18 mouse cellular contexts compared by ENCODE assay signal in genomic region chr19:6814366-6814765, GRCm38 (mm10). TPM values are rescaled to one million over a fixed set of nuclear protein-coding genes. Genes with fewer than 3 reads are reported as not detected.
DNase-seq lines count a peak whose midpoint lies in the region; ATAC-seq and TF ChIP-seq lines count a peak whose summit lies in the region.
"Had no signal": no experiment of that assay in that cellular context is flagged by ENCODE, and none has a peak within 500 bp of the region (broad histone marks: within the 10 kb centered on the region; RNA-seq: fewer than 3 reads in every experiment).

No protein-coding gene starts in this region.

- H3K27me3 ChIP-seq in kidney, postnatal 0 days (ENCODE audit: insufficient read depth, low read length), result no peaks in the 10 kb centered on the region
- H3K27me3 ChIP-seq in kidney, embryonic 15.5 days, result no peaks in the 10 kb centered on the region
- no peaks in the 10 kb centered on the region for H3K27me3 ChIP-seq in hindbrain, embryonic 11.5 days (ENCODE audit: control insufficient read depth, insufficient read depth, low read length)
- 0 out of 2 replicates have a peak, but pooled peaks cover 3% of the 10 kb centered on the region for H3K27me3 ChIP-seq in limb, embryonic 11.5 days (ENCODE audit: control insufficient read depth, insufficient read depth, low read length)
- H3K27me3 ChIP-seq in forebrain, embryonic 16.5 days (replicated peaks; ENCODE audit: control insufficient read depth, insufficient read depth, low read length), result no peaks in the 10 kb centered on the region
- H3K27me3 ChIP-seq: embryonic facial prominence, embryonic 12.5 days; intestine, embryonic 15.5 days; neural tube, embryonic 15.5 days had no signal

- no peaks in the 10 kb centered on the region; the same call in 1 of the 2 replicates for H3K9me3 ChIP-seq in kidney, postnatal 0 days (replicated peaks; ENCODE audit: low read length)
- no peaks in the 10 kb centered on the region for H3K9me3 ChIP-seq in kidney, embryonic 15.5 days (replicated peaks)
- H3K9me3 ChIP-seq in hindbrain, embryonic 11.5 days (ENCODE audit: control insufficient read depth, low read length), result no peaks in the 10 kb centered on the region
- H3K9me3 ChIP-seq in limb, embryonic 11.5 days (ENCODE audit: control insufficient read depth, low read length), result no peaks in the 10 kb centered on the region
- H3K9me3 ChIP-seq in forebrain, embryonic 16.5 days (ENCODE audit: control insufficient read depth, low read length), result no peaks in the 10 kb centered on the region
- H3K9me3 ChIP-seq: embryonic facial prominence, embryonic 12.5 days; intestine, embryonic 15.5 days; neural tube, embryonic 15.5 days had no signal

- no peak overlapping the region for H3K4me2 ChIP-seq in kidney, postnatal 0 days (ENCODE audit: low read length)
- no peak overlapping the region for H3K4me2 ChIP-seq in kidney, embryonic 15.5 days
- H3K4me2 ChIP-seq in hindbrain, embryonic 11.5 days (replicated peaks; ENCODE audit: low read depth, low read length), result no peak overlapping the region
- no peak overlapping the region for H3K4me2 ChIP-seq in limb, embryonic 11.5 days (ENCODE audit: low read depth, severe bottlenecking)
- no peak overlapping the region for H3K4me2 ChIP-seq in forebrain, embryonic 16.5 days (ENCODE audit: low read length)
- H3K4me2 ChIP-seq: embryonic facial prominence, embryonic 12.5 days; intestine, embryonic 15.5 days; neural tube, embryonic 15.5 days had no signal

- no peaks in the 10 kb centered on the region for H3K4me1 ChIP-seq in kidney, postnatal 0 days (replicated peaks; ENCODE audit: insufficient read depth, low read length)
- H3K4me1 ChIP-seq in kidney, embryonic 15.5 days, result peaks cover 6% of the 10 kb centered on the region
- H3K4me1 ChIP-seq in hindbrain, embryonic 11.5 days (replicated peaks; ENCODE audit: control insufficient read depth, insufficient read depth, low read length), result no peaks in the 10 kb centered on the region
- H3K4me1 ChIP-seq in limb, embryonic 11.5 days (ENCODE audit: control insufficient read depth, insufficient read depth, low read length), result peaks cover 7% of the 10 kb centered on the region
- no peaks in the 10 kb centered on the region; the same call in 1 of the 2 replicates for H3K4me1 ChIP-seq in forebrain, embryonic 16.5 days (replicated peaks; ENCODE audit: control insufficient read depth, insufficient read depth, low read length)
- H3K4me1 ChIP-seq: embryonic facial prominence, embryonic 12.5 days; intestine, embryonic 15.5 days had no signal

- no peak overlapping the region for H3K4me3 ChIP-seq in kidney, postnatal 0 days (replicated peaks; ENCODE audit: low read depth, low read length)
- H3K4me3 ChIP-seq in kidney, embryonic 15.5 days (replicated peaks), result no peak overlapping the region
- no peak overlapping the region for H3K4me3 ChIP-seq in hindbrain, embryonic 11.5 days (ENCODE audit: low read depth, low read length)
- H3K4me3 ChIP-seq in limb, embryonic 11.5 days (ENCODE audit: low read depth, low read length), result no peak overlapping the region
- no peak overlapping the region for H3K4me3 ChIP-seq in forebrain, embryonic 16.5 days (replicated peaks; ENCODE audit: low read length)
- H3K4me3 ChIP-seq: embryonic facial prominence, embryonic 12.5 days; heart, adult 2 months; intestine, embryonic 15.5 days; neural tube, embryonic 15.5 days had no signal

- H3K36me3 ChIP-seq in kidney, postnatal 0 days (ENCODE audit: insufficient read depth, low read length), result no peaks in the 10 kb centered on the region
- no peaks in the 10 kb centered on the region for H3K36me3 ChIP-seq in kidney, embryonic 15.5 days
- no peaks in the 10 kb centered on the region for H3K36me3 ChIP-seq in hindbrain, embryonic 11.5 days (ENCODE audit: control insufficient read depth, insufficient read depth, low read length)
- no peaks in the 10 kb centered on the region for H3K36me3 ChIP-seq in limb, embryonic 11.5 days (ENCODE audit: control insufficient read depth, insufficient read depth, low read length)
- H3K36me3 ChIP-seq in forebrain, embryonic 16.5 days (ENCODE audit: control insufficient read depth, insufficient read depth), result no peaks in the 10 kb centered on the region
- H3K36me3 ChIP-seq: embryonic facial prominence, embryonic 12.5 days; intestine, embryonic 15.5 days; neural tube, embryonic 15.5 days had no signal

- no peak for TF ChIP-seq CTCF in kidney, postnatal 0 days (IDR thresholded peaks at IDR 0.05; ENCODE audit: low read depth)
- TF ChIP-seq CTCF in brain, embryonic 14.5 days (IDR thresholded peaks at IDR 0.05; ENCODE audit: borderline replicate concordance, extremely low read depth, insufficient read depth, insufficient read length), result no peak

- DNase-seq in kidney, postnatal 0 days (ENCODE audit: low spot score), result no peak
- peak; percentile 29 for DNase-seq in brain, embryonic 14.5 days (ENCODE audit: low read depth)
- DNase-seq in hindbrain, embryonic 11.5 days (ENCODE audit: low spot score), result peak; percentile 50
- DNase-seq in limb, embryonic 11.5 days (ENCODE audit: low spot score), result peak; percentile 61
- no peak for DNase-seq in kidney, postnatal 25 days
- DNase-seq: B cell, adult 2 months; cerebellum, adult 8-10 months; heart, adult 2 months; liver; lung, adult 18-20 months; lung, postnatal 4 days; right cerebral cortex, adult 18-20 months; thymus, postnatal 36 days had no signal

- ATAC-seq in kidney, postnatal 0 days (replicated peaks; ENCODE audit: low FRiP score, low read depth), result 0 out of 2 replicates have a peak, but pooled peaks have one; percentile 36
- ATAC-seq in kidney, embryonic 15.5 days (replicated peaks; ENCODE audit: low FRiP score), result no peak
- ATAC-seq in hindbrain, embryonic 11.5 days (ENCODE audit: low FRiP score), result peak; percentile 66; the same call in 1 of the 2 replicates
- no peak for ATAC-seq in limb, embryonic 11.5 days (ENCODE audit: insufficient number of reproducible peaks, low FRiP score, low TSS enrichment, low read depth)
- no peak for ATAC-seq in forebrain, embryonic 16.5 days
- ATAC-seq: intestine, embryonic 15.5 days had no signal

- TF ChIP-seq POLR2A in brain, embryonic 14.5 days (IDR thresholded peaks at IDR 0.05; ENCODE audit: borderline replicate concordance, extremely low read depth, insufficient read depth, insufficient read length, poor library complexity, severe bottlenecking), result no peak

- no peak overlapping the region for H3K27ac ChIP-seq in kidney, postnatal 0 days
- no peak overlapping the region for H3K27ac ChIP-seq in kidney, embryonic 15.5 days
- peak overlapping the region; percentile 27; the same call in 1 of the 2 replicates for H3K27ac ChIP-seq in hindbrain, embryonic 11.5 days (ENCODE audit: low read depth, low read length)
- no peak overlapping the region for H3K27ac ChIP-seq in limb, embryonic 11.5 days (replicated peaks; ENCODE audit: low read depth, low read length)
- no peak overlapping the region for H3K27ac ChIP-seq in forebrain, embryonic 16.5 days (ENCODE audit: low read length)
- H3K27ac ChIP-seq: embryonic facial prominence, embryonic 12.5 days; heart, adult 2 months; intestine, embryonic 15.5 days; neural tube, embryonic 15.5 days had no signal

- H3K9ac ChIP-seq in kidney, postnatal 0 days (ENCODE audit: low read depth, low read length), result no peak overlapping the region
- H3K9ac ChIP-seq in kidney, embryonic 15.5 days, result no peak overlapping the region
- no peak overlapping the region for H3K9ac ChIP-seq in hindbrain, embryonic 11.5 days (ENCODE audit: low read depth, low read length)
- no peak overlapping the region for H3K9ac ChIP-seq in limb, embryonic 11.5 days (ENCODE audit: low read length)
- H3K9ac ChIP-seq in forebrain, embryonic 16.5 days (replicated peaks; ENCODE audit: low read depth, low read length), result no peak overlapping the region
- H3K9ac ChIP-seq: embryonic facial prominence, embryonic 12.5 days; intestine, embryonic 15.5 days; neural tube, embryonic 15.5 days had no signal

- WGBS in kidney, postnatal 0 days, result 19% methylated on average over 4 of the region's 4 CpGs
- 12% methylated on average over 4 of the region's 4 CpGs for WGBS in kidney, embryonic 15.5 days
- 35% methylated on average over 4 of the region's 4 CpGs for WGBS in hindbrain, embryonic 11.5 days
- WGBS in limb, embryonic 11.5 days, result 5% methylated on average over 4 of the region's 4 CpGs
- WGBS in forebrain, embryonic 16.5 days, result 46% methylated on average over 4 of the region's 4 CpGs

RNA-seq across cellular contexts. Expression of gene Rps6ka4, which starts 26.1 kb away (rescaled TPM):
- 19.6 TPM in 2 replicates for polyA plus RNA-seq in kidney, postnatal 0 days (2015; fragmentation: Nextera tagmentation; extraction: Ambion mirVana)
- 19.2 and 22.3 TPM in 2 replicates for polyA plus RNA-seq in kidney, embryonic 15.5 days (2015; fragmentation: Nextera tagmentation; extraction: Ambion mirVana)
- 6.0 and 7.3 TPM in 2 replicates for polyA plus RNA-seq in brain, embryonic 14.5 days (2012; rRNA removed)
- 5.2 and 5.8 TPM in 2 replicates for polyA plus RNA-seq in hindbrain, embryonic 11.5 days (2014; fragmentation: Nextera tagmentation; extraction: Ambion mirVana)
- 4.2 and 4.6 TPM in 2 replicates for polyA plus RNA-seq in limb, embryonic 11.5 days (2014; fragmentation: Nextera tagmentation; extraction: Ambion mirVana)
- polyA plus RNA-seq in forebrain, embryonic 16.5 days (2015; fragmentation: Nextera tagmentation; extraction: Ambion mirVana), result 9.4 and 9.7 TPM in 2 replicates

RNA-seq across cellular contexts. Expression of gene Ccdc88b, which starts 43.6 kb away (rescaled TPM):
- 0.73 and 0.87 TPM in 2 replicates for polyA plus RNA-seq in kidney, postnatal 0 days (2015; fragmentation: Nextera tagmentation; extraction: Ambion mirVana)
- 0.74 and 1.2 TPM in 2 replicates for polyA plus RNA-seq in kidney, embryonic 15.5 days (2015; fragmentation: Nextera tagmentation; extraction: Ambion mirVana)
- polyA plus RNA-seq in brain, embryonic 14.5 days (2012; rRNA removed), result 0.48 and 0.83 TPM in 2 replicates
- polyA plus RNA-seq in hindbrain, embryonic 11.5 days (2014; fragmentation: Nextera tagmentation; extraction: Ambion mirVana), result 0.42 and 0.74 TPM in 2 replicates
- 0.11 and 0.16 TPM in 2 replicates for polyA plus RNA-seq in limb, embryonic 11.5 days (2014; fragmentation: Nextera tagmentation; extraction: Ambion mirVana)
- polyA plus RNA-seq in forebrain, embryonic 16.5 days (2015; fragmentation: Nextera tagmentation; extraction: Ambion mirVana), result 0.68 and 1.1 TPM in 2 replicates

Comparison
In these comparisons a context has a peak if more than half of its experiments do, and no peak if none do; other contexts are left out.
1. ATAC-seq: peak in kidney, postnatal 0 days (single experiment) and hindbrain, embryonic 11.5 days (single experiment); none in kidney, embryonic 15.5 days (single experiment), limb, embryonic 11.5 days (single experiment) and forebrain, embryonic 16.5 days (single experiment).
2. DNase-seq: peak in brain, embryonic 14.5 days (single experiment), hindbrain, embryonic 11.5 days (single experiment) and limb, embryonic 11.5 days (single experiment); none in kidney, postnatal 0 days (single experiment) and kidney, postnatal 25 days (0 of 2).